Mouse (Mus musculus) liver, embryonic 13.5 days (tissue): ENCODE measurements around the gene Fgfbp3. TPM values are rescaled to one million over a fixed set of nuclear protein-coding genes. Genes with fewer than 3 reads are reported as not detected.

Experiments
- ATAC-seq: fragments of 200-750 bp; cut with Nextera tagmentation; 2 replicates; pipeline ENCODE4 v1.8.0; 2017; ENCODE audit warnings: low read depth, mild to moderate bottlenecking, moderate number of reproducible peaks, moderate library complexity
- DNase-seq: peaks from one replicate; pipeline ENCODE4 v3.0.0; 2022
- H3K27ac ChIP-seq: fragments of 300-500 bp; sonication (generic); 2 replicates; pipeline ENCODE4 v1.5.1; 2015; ENCODE audit warnings: moderate library complexity, mild to moderate bottlenecking, inconsistent platforms
- H3K27me3 ChIP-seq: fragments of 300-500 bp; sonication (generic); 2 replicates; pipeline ENCODE4 v1.6.1; 2015; ENCODE audit warnings: mild to moderate bottlenecking, inconsistent platforms
- H3K36me3 ChIP-seq: fragments of 300-500 bp; sonication (generic); 2 replicates; pipeline ENCODE4 v1.6.1; 2015; ENCODE audit warnings: mild to moderate bottlenecking, inconsistent platforms
- H3K4me1 ChIP-seq: fragments of 300-500 bp; sonication (generic); replicated peaks from 2 replicates; pipeline ENCODE4 v1.6.1; 2015; ENCODE audit warnings: inconsistent platforms
- H3K4me2 ChIP-seq: fragments of 300-500 bp; sonication (generic); 2 replicates; pipeline ENCODE4 v1.6.1; 2015; ENCODE audit warnings: inconsistent platforms, mild to moderate bottlenecking, moderate library complexity
- H3K4me3 ChIP-seq: fragments of 300-500 bp; sonication (generic); replicated peaks from 2 replicates; pipeline ENCODE4 v1.5.1; 2015; ENCODE audit warnings: mild to moderate bottlenecking, inconsistent platforms
- H3K9ac ChIP-seq: fragments of 300-500 bp; sonication (generic); 2 replicates; pipeline ENCODE4 v1.6.1; 2015; ENCODE audit warnings: mild to moderate bottlenecking, inconsistent platforms
- H3K9me3 ChIP-seq: fragments of 300-500 bp; sonication (generic); replicated peaks from 2 replicates; pipeline ENCODE4 v1.6.1; 2016; ENCODE audit warnings: inconsistent platforms
- WGBS: fragments of 180-500 bp; shearing (Covaris S2); methylation state at CpG from one replicate; pipeline ENCODE4 v1.1.7; 2015; ENCODE audit not compliant: insufficient replicate concordance; 5-methylcytosine and 5-hydroxymethylcytosine counted together
- polyA plus RNA-seq: library from polyadenylated mRNA; unstranded; fragments of >200 nt; fragmentation: Nextera tagmentation; extraction: Ambion mirVana; gene quantifications from 2 replicates; pipeline ENCODE4 v1.2.1, GENCODE M21; 2015

The Fgfbp3 gene
- polyA plus RNA-seq, 1 experiment from 2014 or later, result 1.8 TPM

DNA sequence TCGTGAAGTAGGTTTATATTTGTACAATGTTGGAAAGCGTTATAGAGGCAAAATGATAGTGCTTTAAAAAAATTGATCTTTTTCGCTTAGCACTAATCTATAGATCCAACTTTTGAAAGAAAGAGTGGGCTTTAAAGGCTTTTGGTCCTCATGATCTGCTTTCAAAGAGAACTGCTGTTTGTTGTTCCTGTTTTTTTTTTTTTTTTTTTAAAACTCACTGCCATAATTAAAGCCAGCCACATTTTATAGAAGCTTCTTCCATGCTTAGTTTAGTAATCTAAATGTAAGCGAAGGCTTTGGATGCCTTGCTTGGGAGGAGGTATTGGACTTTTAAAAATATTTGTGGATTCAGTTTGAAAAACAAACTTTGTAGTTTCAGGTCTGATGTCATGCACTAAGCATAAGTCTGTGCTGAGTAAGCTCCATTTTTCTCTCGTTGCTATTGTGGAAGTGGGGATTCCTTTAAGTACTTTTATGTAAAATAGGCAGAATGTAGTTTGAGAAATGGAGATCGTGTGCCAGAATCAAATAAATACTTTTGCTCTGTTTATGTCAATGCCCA is 8.5 kb upstream of the Fgfbp3 start:
- Histone ChIP-seq H3K27me3 (no peaks in the 10 kb centered on the region), H3K36me3 (peaks cover 2% of the 10 kb centered on the region; the same call in 1 of the 2 replicates), H3K4me2 (peak overlapping the region; percentile 92), H3K9me3 (no peaks in the 10 kb centered on the region), H3K27ac (peak overlapping the region; percentile 98), H3K4me1 (peaks cover 62% of the 10 kb centered on the region), H3K4me3 (peak overlapping the region; percentile 81), H3K9ac (peak overlapping the region; percentile 96)
- 56% methylated on average over 6 of the region's 6 CpGs for WGBS
- ATAC-seq (no peak), DNase-seq (no peak)

DNA sequence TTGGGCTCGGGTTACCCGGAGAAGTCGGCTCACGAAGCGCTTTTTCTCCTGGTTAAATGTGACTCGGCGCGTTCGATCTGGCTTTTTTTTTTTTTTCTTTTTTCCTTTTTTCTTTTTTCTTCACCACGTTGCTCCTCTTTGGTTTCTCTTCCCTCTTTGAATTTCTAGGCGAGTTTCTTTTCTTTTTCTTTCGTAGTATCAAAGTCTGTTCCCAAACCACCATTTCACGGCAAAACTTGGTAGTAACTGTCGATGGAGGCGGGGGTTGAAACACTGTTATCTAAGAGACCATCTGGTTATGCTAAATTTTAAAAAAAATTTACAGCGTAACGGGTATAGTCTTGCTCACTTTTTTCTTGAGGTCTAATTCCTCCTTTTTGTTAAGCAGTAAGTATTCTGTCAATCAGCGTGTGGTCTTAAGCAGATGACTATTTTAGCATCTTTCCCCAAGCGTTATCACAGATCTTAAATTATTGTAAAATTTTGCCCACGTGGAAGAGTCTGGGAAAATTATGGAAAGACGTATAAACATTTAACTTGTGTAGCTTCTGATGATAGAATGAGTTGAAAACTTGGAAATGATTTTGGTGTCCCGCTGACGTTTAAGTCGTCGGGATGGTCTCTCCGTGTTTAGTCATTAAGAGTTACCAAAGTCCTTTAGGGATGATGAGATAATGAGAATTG is 7.3 kb upstream of the Fgfbp3 start:
- peaks cover 52% of the 10 kb centered on the region for H3K4me1 ChIP-seq
- peak overlapping the region; percentile 92 for H3K4me2 ChIP-seq
- WGBS, result under 1% methylated on average over 26 of the region's 26 CpGs
- H3K27me3 ChIP-seq, result no peaks in the 10 kb centered on the region
- H3K9me3 ChIP-seq, result no peaks in the 10 kb centered on the region
- peak overlapping the region; percentile 96 for H3K9ac ChIP-seq
- H3K27ac ChIP-seq, result peak overlapping the region; percentile 98
- peak overlapping the region; percentile 81 for H3K4me3 ChIP-seq
- H3K36me3 ChIP-seq, result peaks cover 2% of the 10 kb centered on the region; the same call in 1 of the 2 replicates
- no peak for ATAC-seq
- no peak for DNase-seq

GRCm38 (mm10) chr19:36925671-36926552 is 6.5 kb upstream of the Fgfbp3 start, which contains the start of gene Btaf1:
Btaf1 (plus strand) TSS chr19:36926079.
- H3K36me3 ChIP-seq, result peaks cover 2% of the 10 kb centered on the region; the same call in 1 of the 2 replicates
- peak within 1 kb of the TSS; percentile 81 for H3K4me3 ChIP-seq
- peak; percentile 76 for DNase-seq
- peak within 1 kb of the TSS; percentile 92 for H3K4me2 ChIP-seq
- H3K9me3 ChIP-seq, result no peaks in the 10 kb centered on the region
- peak within 1 kb of the TSS; percentile 98 for H3K27ac ChIP-seq
- peak within 1 kb of the TSS; percentile 96 for H3K9ac ChIP-seq
- peak; percentile 93 for ATAC-seq
- WGBS, result under 1% methylated on average over 89 of the region's 98 CpGs
- H3K27me3 ChIP-seq, result no peaks in the 10 kb centered on the region
- peaks cover 46% of the 10 kb centered on the region for H3K4me1 ChIP-seq

GRCm38 (mm10) chr19:36922936-36923335 is 3.5 kb upstream of the Fgfbp3 start:
- Histone ChIP-seq H3K9me3 (no peaks in the 10 kb centered on the region), H3K9ac (no peak overlapping the region), H3K4me3 (no peak overlapping the region), H3K4me2 (no peak overlapping the region), H3K27ac (no peak overlapping the region), H3K4me1 (peaks cover 37% of the 10 kb centered on the region), H3K27me3 (peaks cover 9% of the 10 kb centered on the region), H3K36me3 (no peaks in the 10 kb centered on the region)
- 63% methylated on average over 3 of the region's 3 CpGs for WGBS
- DNase-seq (no peak), ATAC-seq (no peak)

GRCm38 (mm10) chr19:36922015-36922414 is 2.6 kb upstream of the Fgfbp3 start:
- peaks cover 34% of the 10 kb centered on the region for H3K4me1 ChIP-seq
- peaks cover 15% of the 10 kb centered on the region for H3K27me3 ChIP-seq
- H3K9me3 ChIP-seq, result no peaks in the 10 kb centered on the region
- H3K4me2 ChIP-seq, result no peak overlapping the region
- WGBS, result 23% methylated on average over 2 of the region's 2 CpGs
- DNase-seq, result no peak
- no peaks in the 10 kb centered on the region for H3K36me3 ChIP-seq
- no peak overlapping the region for H3K27ac ChIP-seq
- no peak overlapping the region for H3K9ac ChIP-seq
- no peak overlapping the region for H3K4me3 ChIP-seq
- no peak for ATAC-seq

- H3K9ac ChIP-seq, result peak overlapping the region; percentile 77
- DNase-seq (peak; percentile 66), ATAC-seq (peak; percentile 79)
- H3K27me3 ChIP-seq, result peaks cover 21% of the 10 kb centered on the region
- peaks cover 28% of the 10 kb centered on the region for H3K4me1 ChIP-seq
- H3K36me3 ChIP-seq, result no peaks in the 10 kb centered on the region
- peak overlapping the region; percentile 92 for H3K4me2 ChIP-seq
- under 1% methylated on average over 85 of the region's 85 CpGs for WGBS
- H3K4me3 ChIP-seq, result peak overlapping the region; percentile 78
- H3K27ac ChIP-seq, result peak overlapping the region; percentile 68
- no peaks in the 10 kb centered on the region for H3K9me3 ChIP-seq
Measured at GRCm38 (mm10) chr19:36918441-36919301, 744 bp downstream of the Fgfbp3 start.

- no peak overlapping the region for H3K27ac ChIP-seq
- no peak overlapping the region for H3K4me2 ChIP-seq
- no peak overlapping the region; the same call in 1 of the 2 replicates for H3K9ac ChIP-seq
- H3K4me1 ChIP-seq, result peaks cover 28% of the 10 kb centered on the region
- ATAC-seq (no peak), DNase-seq (no peak)
- no peaks in the 10 kb centered on the region for H3K36me3 ChIP-seq
- WGBS, result 74% methylated on average over 1 of the region's 1 CpGs
- H3K27me3 ChIP-seq, result peaks cover 30% of the 10 kb centered on the region
- H3K4me3 ChIP-seq, result no peak overlapping the region
- H3K9me3 ChIP-seq, result no peaks in the 10 kb centered on the region
Measured at GRCm38 (mm10) chr19:36916876-36917389, 2.5 kb downstream of the Fgfbp3 start.

DNA sequence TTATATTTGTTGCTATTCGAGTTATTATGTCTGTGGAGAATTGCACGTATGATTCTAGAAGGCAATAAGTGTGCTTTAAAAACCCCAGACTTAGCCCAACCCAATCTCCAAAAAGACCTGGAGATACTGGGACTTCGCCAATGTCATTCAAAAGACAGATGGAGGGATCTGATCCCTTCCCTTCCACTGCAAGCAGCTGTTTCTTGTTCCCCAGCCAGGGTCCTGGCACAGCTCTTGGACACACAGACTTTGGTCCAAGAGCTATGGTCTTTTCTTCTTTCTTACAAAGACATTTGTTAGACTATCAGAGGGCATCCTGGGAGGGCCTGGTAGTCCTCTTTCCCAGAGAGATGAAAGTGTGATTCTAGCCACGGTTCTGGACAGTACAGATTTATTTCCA is 3.2 kb downstream of the Fgfbp3 start:
- Histone ChIP-seq H3K27ac (no peak overlapping the region), H3K27me3 (peaks cover 33% of the 10 kb centered on the region), H3K4me2 (no peak overlapping the region), H3K9ac (no peak overlapping the region), H3K9me3 (no peaks in the 10 kb centered on the region), H3K4me3 (no peak overlapping the region), H3K4me1 (peaks cover 28% of the 10 kb centered on the region), H3K36me3 (no peaks in the 10 kb centered on the region)
- no peak for ATAC-seq
- WGBS, result 67% methylated on average over 4 of the region's 4 CpGs
- DNase-seq, result no peak

- 69% methylated on average over 7 of the region's 7 CpGs for WGBS
- no peak for DNase-seq
- ATAC-seq, result no peak
- Histone ChIP-seq H3K4me3 (no peak overlapping the region), H3K27me3 (peaks cover 36% of the 10 kb centered on the region), H3K4me1 (peaks cover 9% of the 10 kb centered on the region), H3K9me3 (no peaks in the 10 kb centered on the region), H3K4me2 (no peak overlapping the region), H3K9ac (no peak overlapping the region), H3K27ac (no peak overlapping the region), H3K36me3 (no peaks in the 10 kb centered on the region)
Measured at GRCm38 (mm10) chr19:36913064-36913463, 6.4 kb downstream of the Fgfbp3 start.

DNA sequence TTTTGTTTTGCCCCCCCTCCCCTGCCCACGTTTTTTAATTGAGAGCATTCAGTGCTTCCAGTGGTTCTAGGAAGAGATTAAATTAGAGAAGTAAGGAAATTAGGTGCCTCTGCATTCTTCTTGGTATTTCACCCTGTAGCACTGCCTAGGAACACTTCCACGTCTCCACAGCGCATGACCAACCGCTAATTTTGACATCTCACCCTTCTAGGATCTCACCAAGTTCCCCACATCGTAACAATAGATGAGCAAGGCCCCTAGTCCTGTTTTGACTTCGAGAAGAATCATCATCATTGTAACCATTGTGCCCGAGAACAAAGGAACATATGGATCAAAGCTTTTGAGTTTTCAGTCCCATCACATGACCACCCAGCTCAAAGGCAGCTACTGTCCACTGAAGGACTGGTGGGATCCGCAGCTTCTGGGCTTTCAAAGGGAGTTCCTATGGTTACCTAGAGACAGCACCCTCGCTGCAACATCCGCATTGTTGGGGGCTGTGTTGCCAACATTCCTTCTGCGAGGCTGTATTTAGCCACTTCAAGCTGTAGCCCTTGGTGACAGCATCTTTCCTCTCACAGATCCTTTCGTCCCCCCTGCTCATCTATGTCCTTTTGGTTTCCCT is 8.9 kb downstream of the Fgfbp3 start:
- Histone ChIP-seq H3K4me3 (no peak overlapping the region), H3K36me3 (no peaks in the 10 kb centered on the region), H3K9me3 (no peaks in the 10 kb centered on the region), H3K4me1 (no peaks in the 10 kb centered on the region), H3K27ac (no peak overlapping the region), H3K4me2 (no peak overlapping the region), H3K9ac (no peak overlapping the region), H3K27me3 (peaks cover 29% of the 10 kb centered on the region)
- WGBS, result 35% methylated on average over 12 of the region's 12 CpGs
- ATAC-seq, result no peak
- DNase-seq, result no peak
